Mouse (Mus musculus) cortical plate, adult 2 months (tissue): ENCODE results near the gene Sec62.

Experiments used
- CTCF ChIP-seq: fragments of 200-500 bp; IDR thresholded peaks from 2 replicates; pipeline ENCODE4 v1.5.1; 2011; ENCODE audit warnings: mild to moderate bottlenecking, control low read depth, low read length; ENCODE audit not compliant: insufficient read depth; ENCODE audit errors: extremely low read depth
- POLR2A ChIP-seq: fragments of 200-500 bp; IDR thresholded peaks from 2 replicates; pipeline ENCODE4 v1.6.1; 2011; ENCODE audit warnings: mild to moderate bottlenecking, low read length, control low read depth; ENCODE audit not compliant: insufficient read depth; ENCODE audit errors: extremely low read depth

DNA sequence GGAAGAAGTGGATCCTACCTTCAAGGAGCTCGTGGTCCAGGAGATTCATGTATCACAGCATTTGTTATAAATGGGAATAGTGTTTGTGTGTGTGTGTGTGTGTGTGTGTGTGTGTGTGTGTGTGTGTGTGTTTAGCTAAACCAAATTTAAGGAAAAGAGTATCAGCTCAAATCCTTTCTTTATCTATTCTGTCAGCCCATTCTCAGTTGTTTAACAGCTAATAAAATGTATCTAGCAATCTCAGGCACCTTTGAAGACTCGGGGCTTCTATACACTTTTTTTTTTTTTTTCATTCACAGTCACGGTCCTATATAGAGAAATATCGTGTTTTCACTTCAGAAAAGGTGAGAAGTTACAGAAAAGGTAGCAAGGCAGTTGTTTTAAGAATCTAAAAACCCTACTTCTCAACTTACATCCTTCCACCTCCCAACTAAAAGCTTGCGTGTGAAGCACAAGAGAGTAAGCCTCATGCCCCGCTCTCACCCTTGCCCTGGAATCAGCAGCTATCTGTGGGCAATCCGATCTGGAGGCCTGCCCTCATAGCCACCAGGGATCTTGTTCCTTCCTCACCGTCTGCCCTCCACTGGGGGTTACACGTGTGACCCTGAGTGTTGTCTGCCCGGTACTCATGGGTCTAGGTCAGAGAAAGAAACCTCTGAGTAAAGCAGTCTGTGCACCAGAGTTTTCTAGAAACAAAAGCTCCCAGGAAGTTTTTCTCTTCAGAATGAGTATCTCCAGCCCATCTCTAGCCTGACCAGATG is 22.7 kb upstream of the Sec62 start:
- TF ChIP-seq CTCF: no peak
- no peak for TF ChIP-seq POLR2A
